Mouse (Mus musculus): ENCODE results near the gene Vmn1r89.
A peak's percentile ranks its signal among the peaks of the same experiment; 100 is the strongest.

The Vmn1r89 gene

GRCm38 (mm10) chr7:13212720-13213119 lies at the start of gene Vmn1r89:
Gene Vmn1r89, plus strand, starts transcription at chr7:13213020.
- DNase-seq (ENCODE audit: low spot score), result no peak

GRCm38 (mm10) chr7:13260746-13261700 lies 48.2 kb downstream of the Vmn1r89 start:
- no peak for DNase-seq (ENCODE audit: low spot score)

- DNase-seq (ENCODE audit: low spot score), result no peak
Measured at GRCm38 (mm10) chr7:13263851-13264250, 51.0 kb downstream of the Vmn1r89 start.

GRCm38 (mm10) chr7:13264396-13264795 lies 51.6 kb downstream of the Vmn1r89 start:
- DNase-seq (ENCODE audit: low spot score), result peak; percentile 5

GRCm38 (mm10) chr7:13268749-13269260 lies 56.0 kb downstream of the Vmn1r89 start:
- no peak for DNase-seq (ENCODE audit: low spot score)

GRCm38 (mm10) chr7:13269394-13269793 lies 56.6 kb downstream of the Vmn1r89 start:
- no peak for DNase-seq (ENCODE audit: low spot score)
